Mouse (Mus musculus) hindbrain, embryonic 11.5 days (tissue): Measurements from ENCODE around the gene Arhgap1. TPM values are rescaled to one million over a fixed set of nuclear protein-coding genes. Genes with fewer than 3 reads are reported as not detected.
A peak's percentile ranks its signal among the peaks of the same experiment; 100 is the strongest.

ENCODE experiments used
- ATAC-seq: fragments of 200-750 bp; cut with Nextera tagmentation; 2 replicates; pipeline ENCODE4 v1.8.0; 2017; ENCODE audit warnings: mild to moderate bottlenecking, moderate TSS enrichment, moderate library complexity; ENCODE audit not compliant: low FRiP score
- DNase-seq: peaks from one replicate; pipeline ENCODE4 v3.0.0-alpha.2; 2015; ENCODE audit warnings: low spot score
- H3K27ac ChIP-seq: fragments of 300-500 bp; sonication (generic); 2 replicates; pipeline ENCODE4 v1.5.1; 2014; ENCODE audit warnings: mild to moderate bottlenecking, low read depth, low read length
- H3K27me3 ChIP-seq: fragments of 300-500 bp; sonication (generic); 2 replicates; pipeline ENCODE4 v1.6.1; 2014; ENCODE audit warnings: mild to moderate bottlenecking, low read length, moderate library complexity, mixed read lengths; ENCODE audit not compliant: control insufficient read depth, insufficient read depth
- H3K36me3 ChIP-seq: fragments of 300-500 bp; sonication (generic); 2 replicates; pipeline ENCODE4 v1.6.1; 2014; ENCODE audit warnings: mild to moderate bottlenecking, low read length, moderate library complexity, mixed read lengths; ENCODE audit not compliant: control insufficient read depth, insufficient read depth
- H3K4me1 ChIP-seq: fragments of 300-500 bp; sonication (generic); replicated peaks from 2 replicates; pipeline ENCODE4 v1.6.1; 2014; ENCODE audit warnings: low read length, mixed read lengths; ENCODE audit not compliant: control insufficient read depth, insufficient read depth
- H3K4me2 ChIP-seq: fragments of 300-500 bp; sonication (generic); replicated peaks from 2 replicates; pipeline ENCODE4 v1.6.1; 2014; ENCODE audit warnings: mild to moderate bottlenecking, low read depth, low read length
- H3K4me3 ChIP-seq: fragments of 300-500 bp; sonication (generic); 2 replicates; pipeline ENCODE4 v1.5.1; 2014; ENCODE audit warnings: low read depth, low read length
- H3K9ac ChIP-seq: fragments of 300-500 bp; sonication (generic); 2 replicates; pipeline ENCODE4 v1.6.1; 2014; ENCODE audit warnings: low read depth, low read length
- H3K9me3 ChIP-seq: fragments of 300-500 bp; sonication (generic); 2 replicates; pipeline ENCODE4 v1.6.1; 2016; ENCODE audit warnings: low read length; ENCODE audit not compliant: control insufficient read depth
- WGBS: fragments of 180-500 bp; shearing (Covaris S2); extraction: QIAGEN DNeasy Blood & Tissue Kit; methylation state at CpG from one replicate; pipeline ENCODE4 v1.1.7; 2014; 5-methylcytosine and 5-hydroxymethylcytosine counted together
- polyA plus RNA-seq: library from polyadenylated mRNA; unstranded; fragments of >200 nt; fragmentation: Nextera tagmentation; extraction: Ambion mirVana; gene quantifications from 2 replicates; pipeline ENCODE4 v1.2.1, GENCODE M21; 2014

The Arhgap1 gene
- polyA plus RNA-seq, 1 experiment from 2014 or later = 86.8 TPM

DNA sequence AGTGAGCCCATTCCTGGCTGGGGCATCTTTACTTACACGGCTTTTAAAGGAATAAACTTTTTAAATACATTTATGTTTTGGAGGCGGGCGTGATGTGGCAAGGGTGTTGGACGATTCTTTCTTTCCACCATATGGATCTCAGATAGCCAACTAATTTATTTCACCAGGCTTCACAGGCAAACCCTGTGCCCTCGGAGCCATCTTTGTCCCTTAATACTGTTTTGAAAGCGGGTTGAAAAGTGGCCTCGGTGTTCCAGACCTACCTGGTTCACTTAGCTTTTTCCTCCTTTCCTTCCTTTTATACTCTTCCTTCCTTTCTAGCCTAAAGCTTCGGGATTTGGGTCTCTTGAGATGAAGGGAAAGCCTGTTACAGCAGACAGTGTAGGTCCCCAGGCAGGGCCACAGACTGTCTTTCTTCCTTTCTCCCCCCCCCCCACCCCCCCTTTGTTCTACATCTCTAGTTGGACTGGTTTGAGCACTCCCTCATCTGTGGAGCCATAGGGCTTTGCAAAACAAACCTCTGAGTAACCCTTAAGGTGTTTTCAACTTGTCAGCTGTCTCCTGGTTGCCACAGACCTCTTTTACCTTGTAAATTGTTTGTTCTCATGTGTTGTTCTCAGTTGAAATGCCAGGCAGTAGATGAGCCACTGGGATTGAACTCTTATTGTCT lies 61.7 kb downstream of the Arhgap1 start:
- no peaks in the 10 kb centered on the region for H3K9me3 ChIP-seq
- 9% methylated on average over 8 of the region's 8 CpGs for WGBS
- H3K4me2 ChIP-seq = peak overlapping the region; percentile 64
- no peak for ATAC-seq
- H3K27ac ChIP-seq = no peak overlapping the region
- no peaks in the 10 kb centered on the region for H3K27me3 ChIP-seq
- no peaks in the 10 kb centered on the region for H3K36me3 ChIP-seq
- no peaks in the 10 kb centered on the region; the same call in 1 of the 2 replicates for H3K4me1 ChIP-seq
- peak overlapping the region; percentile 77 for H3K9ac ChIP-seq
- DNase-seq = no peak
- peak overlapping the region; percentile 76 for H3K4me3 ChIP-seq

DNA sequence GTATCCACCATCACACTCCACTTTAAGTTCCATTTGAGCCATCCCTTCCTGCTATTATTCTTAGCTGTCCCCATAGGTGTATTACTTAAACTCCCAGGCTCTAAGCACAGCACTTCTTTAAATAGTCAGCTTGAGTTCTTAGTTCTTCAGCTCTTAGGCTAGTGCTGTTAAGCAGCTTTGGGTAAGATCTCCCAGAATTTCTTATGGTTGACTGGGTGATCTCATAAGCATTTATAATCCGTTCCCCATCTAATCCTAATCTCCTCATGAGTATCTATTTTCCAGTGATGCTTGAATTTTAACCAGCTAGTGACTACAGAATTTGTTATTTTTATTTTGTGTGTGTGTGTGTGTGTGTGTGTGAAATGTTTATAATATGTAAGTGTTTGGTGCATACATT lies 65.3 kb downstream of the Arhgap1 start:
- H3K4me3 ChIP-seq = no peak overlapping the region
- no peaks in the 10 kb centered on the region for H3K9me3 ChIP-seq
- DNase-seq (no peak), ATAC-seq (no peak)
- H3K36me3 ChIP-seq = no peaks in the 10 kb centered on the region
- no peak overlapping the region for H3K9ac ChIP-seq
- H3K27me3 ChIP-seq = no peaks in the 10 kb centered on the region
- H3K4me2 ChIP-seq = no peak overlapping the region
- 88% methylated on average over 1 of the region's 1 CpGs for WGBS
- H3K27ac ChIP-seq = no peak overlapping the region
- H3K4me1 ChIP-seq = no peaks in the 10 kb centered on the region; the same call in 1 of the 2 replicates

DNA sequence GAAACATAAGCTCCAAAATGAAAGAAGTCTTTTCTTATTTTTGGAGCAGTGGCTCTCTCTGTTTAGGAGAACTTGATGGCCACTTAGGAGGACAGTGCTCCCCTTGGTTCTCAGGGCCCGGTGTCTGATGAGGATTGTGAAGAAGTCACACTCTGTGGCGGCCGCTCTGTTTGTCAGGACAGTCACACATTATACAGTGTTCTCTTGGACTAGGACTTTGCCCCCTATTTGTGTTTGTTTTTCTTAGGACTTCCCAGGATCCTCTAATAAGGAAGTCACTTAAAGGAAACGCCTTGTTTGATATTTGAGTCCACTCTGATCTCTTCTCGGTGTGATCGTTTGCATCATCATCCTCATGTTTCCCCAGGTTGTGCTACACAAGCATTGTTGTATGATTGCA lies 68.6 kb downstream of the Arhgap1 start:
- 92% methylated on average over 6 of the region's 6 CpGs for WGBS
- Histone ChIP-seq H3K4me1 (no peaks in the 10 kb centered on the region), H3K27ac (no peak overlapping the region), H3K9ac (no peak overlapping the region), H3K4me2 (no peak overlapping the region), H3K27me3 (no peaks in the 10 kb centered on the region), H3K9me3 (no peaks in the 10 kb centered on the region), H3K4me3 (no peak overlapping the region), H3K36me3 (no peaks in the 10 kb centered on the region)
- ATAC-seq (no peak), DNase-seq (no peak)

Other genes with a start within 250 kb of the Arhgap1 start
- 102 and 104 TPM in 2 replicates for gene 1110051M20Rik, start 205.2 kb upstream of the Arhgap1 start, polyA plus RNA-seq
- gene Lrp4, start 192.3 kb upstream of the Arhgap1 start, polyA plus RNA-seq = 5.9 TPM in 2 replicates
- 132 and 171 TPM in 2 replicates for gene Ckap5, start 123.1 kb upstream of the Arhgap1 start, polyA plus RNA-seq
- gene F2, start 13.4 kb upstream of the Arhgap1 start, polyA plus RNA-seq = 0.27 and 0.29 TPM in 2 replicates
- gene Zfp408, start 69 bp upstream of the Arhgap1 start, polyA plus RNA-seq = 6.5 and 10.2 TPM in 2 replicates
- gene Atg13, start 60.7 kb downstream of the Arhgap1 start, polyA plus RNA-seq = 31.9 and 35.3 TPM in 2 replicates
- 17.8 and 20.6 TPM in 2 replicates for gene Harbi1, start 61.0 kb downstream of the Arhgap1 start, polyA plus RNA-seq
- 19.0 and 19.2 TPM in 2 replicates for gene Ambra1, start 80.3 kb downstream of the Arhgap1 start, polyA plus RNA-seq